Mouse (Mus musculus): Measurements from ENCODE around the gene Depdc5. TPM values are rescaled to one million over a fixed set of nuclear protein-coding genes. Genes with fewer than 3 reads are reported as not detected.

Depdc5 gene
- total RNA-seq, 2 experiments from 2014 or later: 13.3 to 15.6 TPM

- no peak for DNase-seq
- no peak for TF ChIP-seq CTCF (IDR thresholded peaks at IDR 0.05)
- no peak overlapping the region for H3K4me3 ChIP-seq
- intact Hi-C loops (cut with DNase I): loop anchor here (5.0 kb wide), 1 partner anchor 42 kb away; no protein-coding TSS in a partner anchor
- no peak overlapping the region for H3K27ac ChIP-seq
Observed at GRCm38 (mm10) chr5:32989959-32990640, 126.6 kb downstream of the Depdc5 start.

GRCm38 (mm10) chr5:32991152-32991551 is 127.7 kb downstream of the Depdc5 start:
- no peak overlapping the region for H3K27ac ChIP-seq
- peak; percentile 64 for DNase-seq
- TF ChIP-seq CTCF (IDR thresholded peaks at IDR 0.05): peak; percentile 55
- H3K4me3 ChIP-seq: peak overlapping the region; percentile 19; the same call in 1 of the 2 replicates
- intact Hi-C loops (cut with DNase I): loop anchor here (5.0 kb wide), 1 partner anchor 41 kb away; no protein-coding TSS in a partner anchor

- intact Hi-C loops (cut with DNase I): loop anchor here (5.0 kb wide), 1 partner anchor 38 kb away; no protein-coding TSS in a partner anchor
- no peak for TF ChIP-seq CTCF (IDR thresholded peaks at IDR 0.05)
- no peak overlapping the region for H3K27ac ChIP-seq
Observed at GRCm38 (mm10) chr5:32994471-32994870, 131.0 kb downstream of the Depdc5 start.

GRCm38 (mm10) chr5:32995756-32996155 is 132.3 kb downstream of the Depdc5 start:
- Histone ChIP-seq H3K4me3 (no peak overlapping the region), H3K27ac (no peak overlapping the region)
- TF ChIP-seq CTCF (IDR thresholded peaks at IDR 0.05): no peak
- intact Hi-C loops (cut with DNase I): no loop called here
- no peak for DNase-seq

More at GRCm38 (mm10) chr5:32994471-32994870, 131.0 kb downstream of the Depdc5 start:
- no peak for DNase-seq
- no peak overlapping the region for H3K4me3 ChIP-seq

DNA sequence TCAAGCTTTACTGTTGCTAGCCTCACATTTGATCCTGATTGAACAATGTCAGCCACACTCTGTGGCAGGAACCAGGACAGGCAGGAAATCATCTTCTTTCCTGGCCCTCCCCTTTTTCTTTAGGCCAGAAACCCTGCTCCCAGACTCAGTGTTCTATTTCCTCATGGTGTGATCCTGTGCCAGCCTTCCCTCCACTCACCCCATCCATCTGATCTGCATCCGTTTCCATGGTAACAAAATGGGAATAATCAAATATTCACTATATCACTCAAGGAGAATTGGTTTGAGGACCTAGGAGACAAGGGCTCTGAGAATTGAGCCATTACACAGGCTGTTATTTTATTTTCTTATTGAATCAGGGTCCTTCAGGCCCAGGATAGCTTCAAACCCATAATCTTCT is 133.1 kb downstream of the Depdc5 start:
- H3K4me3 ChIP-seq: no peak overlapping the region
- no peak for DNase-seq
- intact Hi-C loops (cut with DNase I): no loop called here
- no peak for TF ChIP-seq CTCF (IDR thresholded peaks at IDR 0.05)
- no peak overlapping the region for H3K27ac ChIP-seq

DNA sequence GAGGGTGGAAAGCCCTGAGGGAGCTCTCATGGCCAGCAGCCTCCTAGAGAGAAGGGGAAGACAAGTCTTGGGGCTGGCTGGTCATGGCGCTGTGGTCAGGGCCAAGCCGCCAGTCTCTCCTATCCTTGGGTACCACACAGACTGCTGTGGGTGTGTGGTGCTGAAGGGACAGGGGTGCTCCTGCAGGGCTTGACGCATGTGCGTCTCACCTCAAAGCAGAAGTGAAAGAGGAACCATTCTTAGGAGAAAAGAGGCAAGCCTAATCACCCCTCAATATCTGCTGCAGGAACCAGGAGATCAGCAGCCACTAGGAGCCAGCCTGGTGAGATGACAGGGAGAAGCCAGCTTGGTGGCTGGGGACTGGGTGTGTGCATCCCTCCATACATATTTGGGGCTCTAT is 134.2 kb downstream of the Depdc5 start:
- no peak for DNase-seq
- intact Hi-C loops (cut with DNase I): no loop called here
- H3K27ac ChIP-seq: no peak overlapping the region
- TF ChIP-seq CTCF (IDR thresholded peaks at IDR 0.05): no peak
- no peak overlapping the region for H3K4me3 ChIP-seq

GRCm38 (mm10) chr5:32998783-32999182 is 135.3 kb downstream of the Depdc5 start:
- H3K27ac ChIP-seq: no peak overlapping the region
- no peak for DNase-seq
- no peak overlapping the region for H3K4me3 ChIP-seq
- no peak for TF ChIP-seq CTCF (IDR thresholded peaks at IDR 0.05)
- intact Hi-C loops (cut with DNase I): no loop called here

DNA sequence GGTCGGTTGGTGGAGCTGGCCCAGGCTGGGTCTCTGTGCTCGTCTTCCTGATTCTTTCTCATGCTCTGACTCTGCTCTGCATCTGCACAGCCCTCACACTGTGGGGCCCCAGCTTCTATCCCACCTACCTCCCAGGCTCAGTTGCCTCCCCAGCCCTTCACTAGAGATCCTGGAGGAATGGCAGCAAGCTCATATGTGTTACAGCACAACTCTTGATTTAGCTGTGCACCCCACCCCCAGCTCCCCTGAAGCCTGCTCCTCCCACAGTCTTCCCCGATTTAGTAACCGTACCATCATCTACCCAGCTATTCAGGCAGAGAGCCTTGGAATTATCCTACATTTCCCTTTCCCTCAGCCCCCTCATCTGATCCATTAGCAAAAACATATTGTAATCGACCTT is 137.6 kb downstream of the Depdc5 start:
- no peak overlapping the region for H3K4me3 ChIP-seq
- intact Hi-C loops (cut with DNase I): no loop called here

GRCm38 (mm10) chr5:33002781-33003180 is 139.3 kb downstream of the Depdc5 start:
- TF ChIP-seq CTCF (IDR thresholded peaks at IDR 0.05): no peak
- H3K4me3 ChIP-seq: no peak overlapping the region
- no peak overlapping the region for H3K27ac ChIP-seq
- intact Hi-C loops (cut with DNase I): no loop called here
- DNase-seq: no peak

More for the DNA sequence above, 137.6 kb downstream of the Depdc5 start:
- H3K27ac ChIP-seq: no peak overlapping the region
- TF ChIP-seq CTCF (IDR thresholded peaks at IDR 0.05): no peak
- no peak for DNase-seq

DNA sequence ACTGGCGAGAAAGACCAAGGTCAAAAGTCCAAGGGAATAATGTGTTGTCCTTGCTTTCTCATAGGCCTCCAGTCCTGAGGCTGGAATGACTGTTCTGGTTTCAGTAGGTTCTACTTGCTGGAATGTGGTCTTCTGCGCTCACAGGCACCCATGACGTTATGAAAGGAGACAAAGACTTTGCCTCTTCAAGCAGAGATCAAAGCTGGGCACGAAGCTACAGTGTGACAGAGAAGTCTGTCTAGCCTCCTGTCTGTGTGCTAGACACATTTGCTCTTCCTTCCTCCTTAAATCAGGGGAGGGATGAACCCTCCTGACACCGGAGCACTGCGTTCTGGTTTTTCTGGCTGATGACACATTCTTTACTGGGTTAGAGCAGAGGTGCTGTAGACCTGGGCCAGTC is 140.0 kb downstream of the Depdc5 start:
- no peak overlapping the region for H3K4me3 ChIP-seq
- H3K27ac ChIP-seq: no peak overlapping the region
- no peak for DNase-seq
- no peak for TF ChIP-seq CTCF (IDR thresholded peaks at IDR 0.05)
- intact Hi-C loops (cut with DNase I): no loop called here

DNA sequence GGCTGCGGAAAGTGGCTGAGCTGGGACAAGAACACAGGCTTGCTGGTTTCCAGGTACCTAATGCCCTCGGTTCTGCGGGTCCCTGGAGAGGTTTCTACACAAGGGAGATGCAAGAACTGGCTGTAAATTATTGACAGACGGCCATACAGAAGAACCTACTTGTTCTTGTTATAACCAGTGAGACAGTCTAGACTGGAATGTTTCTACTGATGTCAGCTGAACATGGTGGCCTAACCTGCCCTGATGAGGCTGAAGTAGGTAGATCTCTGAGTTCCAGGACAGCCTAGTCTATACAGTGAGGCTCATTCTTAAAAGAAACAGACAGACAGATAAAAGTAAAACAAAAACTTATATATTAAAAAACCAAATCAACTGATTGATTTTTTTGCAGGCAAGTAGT is 140.6 kb downstream of the Depdc5 start:
- no peak for TF ChIP-seq CTCF (IDR thresholded peaks at IDR 0.05)
- H3K4me3 ChIP-seq: no peak overlapping the region
- intact Hi-C loops (cut with DNase I): no loop called here
- no peak for DNase-seq
- H3K27ac ChIP-seq: no peak overlapping the region

DNA sequence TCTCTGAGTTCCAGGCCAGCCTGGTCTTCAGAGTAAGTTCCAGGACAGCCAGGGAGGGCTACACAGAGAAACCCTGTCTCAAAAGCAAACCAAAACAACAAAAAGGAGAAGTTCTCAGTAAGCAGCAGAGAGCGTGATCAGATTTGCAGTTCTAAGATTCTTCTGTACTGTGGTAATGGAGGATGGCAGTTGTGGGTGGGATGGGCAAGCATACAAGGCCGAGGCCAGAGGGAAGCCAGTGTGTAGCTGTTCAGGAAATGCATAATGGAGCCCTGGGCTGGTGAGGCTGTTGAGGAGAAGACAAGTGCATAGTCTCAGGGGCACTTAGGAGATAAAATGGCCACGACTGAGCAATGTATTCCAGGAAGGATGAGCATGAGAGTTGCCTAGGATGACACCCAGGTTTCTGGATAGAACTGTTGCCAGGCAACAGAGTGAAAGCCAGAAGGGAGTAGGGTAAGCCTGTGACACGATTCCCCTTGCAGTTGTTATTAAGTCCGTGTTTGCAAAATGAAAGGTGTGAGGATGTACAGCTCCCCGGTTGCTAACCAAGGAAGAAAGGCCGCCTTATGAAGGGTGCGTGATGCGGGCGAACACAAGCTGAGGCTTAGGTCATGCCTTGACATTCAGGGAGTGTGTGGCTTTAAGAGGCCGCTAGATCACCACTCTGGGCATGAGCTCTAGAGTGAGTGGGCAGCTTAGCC is 142.1 kb downstream of the Depdc5 start:
- H3K4me3 ChIP-seq: no peak overlapping the region
- intact Hi-C loops (cut with DNase I): no loop called here
- DNase-seq: no peak
- H3K27ac ChIP-seq: no peak overlapping the region
- no peak for TF ChIP-seq CTCF (IDR thresholded peaks at IDR 0.05)

GRCm38 (mm10) chr5:33006670-33007069 is 143.2 kb downstream of the Depdc5 start:
- intact Hi-C loops (cut with DNase I): no loop called here
- no peak for DNase-seq
- no peak for TF ChIP-seq CTCF (IDR thresholded peaks at IDR 0.05)
- no peak overlapping the region for H3K4me3 ChIP-seq
- no peak overlapping the region for H3K27ac ChIP-seq

Data from gastrocnemius, adult 2 months (tissue).